Mouse (Mus musculus) embryo, embryonic 11.5 days (tissue): ENCODE data around the gene Dnah7a.
"Not testable (repeated sequence)": the region's sequence is repeated elsewhere in the genome, so short reads cannot be mapped to it uniquely, and the experiment has no call there.

Experiments
- DNase-seq: peaks from one replicate; pipeline ENCODE4 v3.0.0-alpha.2; 2012; ENCODE audit warnings: low read depth, low spot score

Dnah7a gene

DNA sequence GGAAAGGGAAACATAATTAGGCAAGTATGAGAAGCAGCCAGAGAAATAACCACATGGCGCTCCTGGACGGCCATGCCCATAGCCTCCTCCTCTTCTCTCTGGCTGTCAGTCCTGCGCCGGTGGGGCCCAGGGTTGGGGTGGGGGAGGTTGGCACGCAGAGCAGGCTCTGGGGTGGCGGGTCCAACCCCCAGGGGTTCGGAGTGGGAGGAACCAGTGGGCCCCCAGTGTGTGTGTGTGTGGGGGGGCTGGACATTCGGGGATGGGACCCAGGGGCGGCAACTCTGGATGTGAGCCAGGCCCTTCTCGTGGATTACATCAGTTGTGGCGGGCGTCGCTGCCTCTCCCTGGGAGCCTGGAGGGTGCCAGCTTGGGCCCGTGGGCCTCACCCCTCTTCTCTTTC, 317.8 kb downstream of the Dnah7a start:
- DNase-seq, result no peak

DNA sequence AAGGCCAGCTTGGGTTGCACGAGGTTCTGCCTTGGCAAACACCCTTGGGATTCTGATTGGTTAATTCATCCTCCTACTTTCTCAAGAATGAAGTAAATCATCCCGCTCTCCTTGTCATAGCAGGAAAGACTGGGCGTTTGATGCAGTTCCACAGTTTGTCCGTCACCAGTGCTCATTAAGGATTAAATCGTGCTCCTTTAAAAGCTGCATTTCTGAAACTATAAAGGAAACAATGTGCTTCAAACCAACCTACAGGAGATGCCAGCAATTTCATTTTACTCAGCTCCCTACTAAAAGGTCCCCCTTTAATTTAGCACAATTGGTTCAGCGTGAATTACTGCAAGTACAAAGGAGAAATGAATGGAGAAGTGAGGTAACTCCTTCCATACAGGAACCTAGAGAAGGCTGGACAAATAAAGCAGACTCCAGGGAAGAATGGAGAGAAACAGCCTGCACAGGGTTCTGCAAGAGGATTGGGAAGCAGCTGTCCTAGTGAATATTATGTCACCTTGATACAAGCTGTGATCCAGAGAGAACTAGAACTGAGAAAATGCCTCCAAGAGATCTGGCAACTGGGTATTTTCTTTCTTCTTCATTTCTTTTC, 322.4 kb downstream of the Dnah7a start:
- no peak for DNase-seq

DNA sequence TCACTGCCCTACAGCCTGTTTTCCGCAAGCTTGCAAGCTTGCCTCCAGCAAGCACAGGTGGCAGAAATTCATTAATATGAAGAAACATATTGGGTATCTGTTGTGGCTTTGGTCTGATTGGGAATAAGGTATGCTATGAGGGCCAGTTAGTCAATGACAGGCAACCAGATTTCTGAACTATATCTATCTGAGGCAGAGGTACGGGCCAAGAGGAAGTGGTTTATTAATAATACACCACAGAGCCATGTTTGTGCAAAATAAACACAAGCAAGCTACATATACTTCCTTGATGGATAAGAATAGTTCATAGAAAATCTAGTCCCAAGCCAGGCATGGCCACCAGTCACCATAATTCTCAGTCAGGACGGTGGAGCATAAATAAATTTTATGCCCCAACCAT, 328.9 kb downstream of the Dnah7a start:
- no peak for DNase-seq

DNA sequence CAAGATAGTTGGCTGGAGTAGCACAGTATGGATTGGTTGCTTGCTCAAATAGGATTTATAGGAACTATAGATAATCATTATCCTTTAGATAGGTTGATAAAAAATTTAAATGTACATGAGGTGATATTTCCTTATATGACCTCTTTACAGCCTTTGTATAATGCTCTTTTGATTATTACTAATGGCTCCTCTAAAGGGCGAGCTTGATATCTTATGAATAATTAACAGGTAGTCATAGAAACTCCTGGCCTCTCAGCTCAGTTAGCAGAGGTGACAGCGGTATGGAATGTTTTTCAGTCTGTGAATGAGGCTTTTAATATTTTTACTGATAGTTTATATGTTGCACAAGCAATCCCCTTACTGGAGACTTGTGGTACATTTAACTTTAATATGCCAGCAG, 330.6 kb downstream of the Dnah7a start:
- DNase-seq, result not testable (repeated sequence)

DNA sequence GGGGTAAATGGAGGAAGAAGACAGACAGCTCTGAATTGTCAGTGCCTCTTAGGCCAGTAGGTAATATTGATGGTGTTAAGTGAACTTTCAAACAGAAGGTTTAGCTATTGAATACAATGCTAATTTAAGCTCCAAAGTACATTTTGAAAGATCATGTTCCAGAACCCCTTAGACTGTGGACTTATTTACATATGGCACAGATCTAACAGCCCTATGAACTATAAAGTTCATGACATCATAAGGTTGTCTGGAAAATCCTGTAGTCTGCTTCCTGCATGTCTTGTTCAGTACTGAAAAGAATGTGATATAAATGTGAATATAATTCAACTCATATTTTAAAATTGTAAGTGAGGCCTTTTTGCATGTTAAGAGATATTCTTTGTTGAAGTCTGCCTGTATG, 347.6 kb downstream of the Dnah7a start:
- DNase-seq, result no peak

DNA sequence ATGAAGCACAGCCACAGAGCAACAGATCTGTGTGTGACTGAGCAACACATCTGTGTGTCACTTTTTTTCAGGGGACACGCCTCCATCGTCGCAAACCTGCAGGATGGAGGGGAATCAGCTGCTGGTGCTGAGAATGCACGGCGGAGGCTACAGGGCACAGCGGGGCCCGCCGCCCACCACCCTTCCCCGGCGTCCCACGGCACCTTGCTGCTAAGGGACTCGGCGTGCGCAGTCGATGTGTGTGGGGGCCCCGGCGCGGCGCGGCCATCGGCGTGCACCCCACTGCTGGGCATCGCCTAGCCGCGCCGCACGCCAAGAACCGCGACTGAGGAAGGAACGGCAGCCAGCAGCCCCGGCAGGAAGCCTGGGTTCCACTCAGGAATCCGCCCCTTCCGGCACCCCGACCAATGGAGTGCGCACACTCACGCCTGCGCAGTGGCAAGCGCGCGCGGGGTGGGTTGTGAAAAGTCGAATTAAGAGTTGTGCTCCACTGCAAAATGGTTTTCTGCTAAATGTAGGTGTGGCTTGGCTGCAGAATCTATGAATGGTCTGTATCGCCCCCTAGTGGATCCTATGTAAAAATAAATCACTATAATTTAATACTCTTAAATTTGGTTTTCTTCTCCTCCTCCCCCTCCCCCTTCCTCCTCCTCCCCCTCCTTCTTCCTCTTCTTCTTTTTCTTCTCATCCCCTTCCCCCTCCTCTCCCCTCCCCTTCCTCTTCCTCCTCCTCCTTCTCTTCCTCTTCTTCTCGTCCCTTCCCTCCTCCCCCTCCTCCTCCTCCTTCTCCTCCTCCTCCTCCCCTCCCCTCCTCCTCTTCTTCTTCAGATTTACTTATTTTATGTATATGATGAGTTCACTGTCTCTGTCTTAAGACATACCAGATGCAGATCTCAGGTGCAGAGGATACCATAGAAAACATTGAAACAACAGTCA, 354.0 kb downstream of the Dnah7a start, which contains the start of the genes Asdurf, Gm28551 and Asnsd1:
Asdurf (minus strand) TSS at position 293 of the 935 bp plus-strand sequence.
Gm28551 (minus strand) TSS at position 341 of the 935 bp plus-strand sequence.
Asnsd1 (minus strand) TSS at position 426 of the 935 bp plus-strand sequence.
- peak; percentile 91 for DNase-seq
